Mouse (Mus musculus): Measurements from ENCODE around the gene Idh1.

DNA sequence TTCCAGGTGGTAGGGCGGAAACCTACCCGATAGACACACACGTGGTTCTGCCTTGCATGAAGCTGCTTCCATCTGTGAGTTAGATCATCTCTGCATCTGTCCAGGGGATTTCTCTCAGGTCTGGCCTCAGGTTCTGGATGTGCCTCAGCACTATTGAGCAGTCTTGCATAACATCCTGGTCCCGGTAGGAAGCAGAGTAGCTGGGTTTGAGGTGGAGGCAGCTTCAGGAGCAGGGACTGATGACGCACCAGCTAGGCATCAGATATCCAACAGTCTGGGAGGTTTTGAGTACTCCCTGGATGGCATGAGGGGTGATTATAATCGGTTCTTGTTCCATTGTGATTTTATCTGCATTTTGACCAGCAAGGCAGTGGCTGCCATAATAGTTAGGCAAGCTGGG, 48.7 kb downstream of the Idh1 start:
- TF ChIP-seq POLR2A (IDR thresholded peaks at IDR 0.05; ENCODE audit: control insufficient read depth, low read depth, low read length) (no peak), CTCF (IDR thresholded peaks at IDR 0.05; ENCODE audit: control insufficient read depth, insufficient read depth, insufficient replicate concordance, low read depth, low read length) (no peak)
